In genomic region chr10:28311369-28311768, GRCm38 (mm10) we compare ENCODE assay signal across 25 mouse cellular contexts.
DNase-seq lines count a peak whose midpoint lies in the region; ATAC-seq and TF ChIP-seq lines count a peak whose summit lies in the region.
"Had no signal": no experiment of that assay in that cellular context is flagged by ENCODE, and none has a peak within 500 bp of the region (broad histone marks: within the 10 kb centered on the region; RNA-seq: fewer than 3 reads in every experiment).

No protein-coding gene starts in this region.

- no peaks in the 10 kb centered on the region for H3K36me3 ChIP-seq in stomach, embryonic 14.5 days (ENCODE audit: control insufficient read depth, insufficient read depth, low read length)
- H3K36me3 ChIP-seq in stomach, postnatal 0 days (ENCODE audit: control insufficient read depth, insufficient read depth, low read length), result no peaks in the 10 kb centered on the region
- no peaks in the 10 kb centered on the region for H3K36me3 ChIP-seq in embryonic facial prominence, embryonic 11.5 days (replicated peaks; ENCODE audit: control insufficient read depth, insufficient read depth, low read depth, low read length)
- no peaks in the 10 kb centered on the region for H3K36me3 ChIP-seq in forebrain, embryonic 10.5 days (replicated peaks)
- H3K36me3 ChIP-seq: heart, embryonic 13.5 days; liver, embryonic 15.5 days; lung, embryonic 15.5 days; midbrain, embryonic 10.5 days had no signal

- no peak overlapping the region for H3K9ac ChIP-seq in stomach, embryonic 14.5 days (replicated peaks; ENCODE audit: low read depth, low read length)
- H3K9ac ChIP-seq in stomach, postnatal 0 days (ENCODE audit: low read length), result no peak overlapping the region
- no peak overlapping the region for H3K9ac ChIP-seq in embryonic facial prominence, embryonic 11.5 days (replicated peaks; ENCODE audit: low read length)
- H3K9ac ChIP-seq: heart, embryonic 13.5 days; liver, embryonic 15.5 days; lung, embryonic 15.5 days had no signal

- peak; percentile 72; the same call in 1 of the 2 replicates for ATAC-seq in stomach, embryonic 14.5 days (ENCODE audit: insufficient number of reproducible peaks, insufficient read depth, low FRiP score, low read depth)
- ATAC-seq in stomach, postnatal 0 days (ENCODE audit: low FRiP score, low TSS enrichment), result no peak
- no peak; the same call in 1 of the 2 replicates for ATAC-seq in embryonic facial prominence, embryonic 11.5 days (replicated peaks; ENCODE audit: insufficient number of reproducible peaks, low FRiP score, low TSS enrichment, low read depth)
- ATAC-seq in erythroblast, adult 5-6 weeks (replicated peaks; ENCODE audit: low FRiP score, poor library complexity, severe bottlenecking), result no peak
- ATAC-seq: activated CD4-positive, CD25-positive, alpha-beta regulatory T cell, adult 4 months; forebrain, embryonic 16.5 days; hindbrain, postnatal 0 days had no signal

- no peak overlapping the region for H3K27ac ChIP-seq in stomach, embryonic 14.5 days (ENCODE audit: low read length)
- no peak overlapping the region for H3K27ac ChIP-seq in stomach, postnatal 0 days (replicated peaks)
- H3K27ac ChIP-seq in embryonic facial prominence, embryonic 11.5 days (replicated peaks; ENCODE audit: low read depth, low read length), result no peak overlapping the region
- H3K27ac ChIP-seq in forebrain, embryonic 10.5 days, result no peak overlapping the region
- H3K27ac ChIP-seq: heart, embryonic 13.5 days; hindbrain, postnatal 0 days; left cerebral cortex, adult 2 months; liver, embryonic 15.5 days; lung, embryonic 15.5 days; macrophage; midbrain, embryonic 10.5 days had no signal

- no peak overlapping the region for H3K4me2 ChIP-seq in stomach, embryonic 14.5 days (replicated peaks; ENCODE audit: low read depth, low read length)
- H3K4me2 ChIP-seq in stomach, postnatal 0 days (replicated peaks; ENCODE audit: low read depth), result no peak overlapping the region
- H3K4me2 ChIP-seq in embryonic facial prominence, embryonic 11.5 days (ENCODE audit: low read depth, low read length), result no peak overlapping the region
- H3K4me2 ChIP-seq: heart, embryonic 13.5 days; liver, embryonic 15.5 days; lung, embryonic 15.5 days had no signal

- TF ChIP-seq EP300 in stomach, postnatal 0 days (optimal IDR thresholded peaks at IDR 0.05), result no peak

- no peak overlapping the region for H3K4me3 ChIP-seq in stomach, embryonic 14.5 days (ENCODE audit: low read depth, low read length)
- H3K4me3 ChIP-seq in stomach, postnatal 0 days (ENCODE audit: low read depth, low read length), result no peak overlapping the region
- no peak overlapping the region for H3K4me3 ChIP-seq in embryonic facial prominence, embryonic 11.5 days (ENCODE audit: low read depth, low read length)
- H3K4me3 ChIP-seq in forebrain, embryonic 10.5 days, result no peak overlapping the region
- H3K4me3 ChIP-seq: heart, embryonic 13.5 days; left cerebral cortex, adult 2 months; liver, embryonic 15.5 days; lung, embryonic 15.5 days; midbrain, embryonic 10.5 days had no signal

- H3K4me1 ChIP-seq in stomach, embryonic 14.5 days (ENCODE audit: control insufficient read depth, insufficient read depth, low read length), result peaks cover 6% of the 10 kb centered on the region; the same call in 1 of the 2 replicates
- H3K4me1 ChIP-seq in stomach, postnatal 0 days (replicated peaks; ENCODE audit: control insufficient read depth, insufficient read depth), result no peaks in the 10 kb centered on the region
- H3K4me1 ChIP-seq in embryonic facial prominence, embryonic 11.5 days (ENCODE audit: control insufficient read depth, insufficient read depth, low read length), result no peaks in the 10 kb centered on the region
- peaks cover 6% of the 10 kb centered on the region for H3K4me1 ChIP-seq in forebrain, embryonic 10.5 days
- H3K4me1 ChIP-seq: liver, embryonic 15.5 days; lung, embryonic 15.5 days had no signal

- no peaks in the 10 kb centered on the region for H3K27me3 ChIP-seq in stomach, embryonic 14.5 days (ENCODE audit: control insufficient read depth, insufficient read depth, low read length)
- H3K27me3 ChIP-seq in stomach, postnatal 0 days (ENCODE audit: control insufficient read depth, insufficient read depth, low read length), result no peaks in the 10 kb centered on the region
- H3K27me3 ChIP-seq in embryonic facial prominence, embryonic 11.5 days (ENCODE audit: control insufficient read depth, insufficient read depth, low read length), result no peaks in the 10 kb centered on the region
- H3K27me3 ChIP-seq in forebrain, embryonic 10.5 days (ENCODE audit: poor library complexity, severe bottlenecking), result no peaks in the 10 kb centered on the region
- H3K27me3 ChIP-seq: heart, embryonic 13.5 days; liver, embryonic 15.5 days; lung, embryonic 15.5 days had no signal

- no peaks in the 10 kb centered on the region for H3K9me3 ChIP-seq in stomach, embryonic 14.5 days (ENCODE audit: control insufficient read depth, low read depth, low read length)
- no peaks in the 10 kb centered on the region for H3K9me3 ChIP-seq in stomach, postnatal 0 days (ENCODE audit: control insufficient read depth, low read length)
- H3K9me3 ChIP-seq in embryonic facial prominence, embryonic 11.5 days (replicated peaks; ENCODE audit: control insufficient read depth, low read length), result no peaks in the 10 kb centered on the region
- H3K9me3 ChIP-seq in forebrain, embryonic 10.5 days, result no peaks in the 10 kb centered on the region
- H3K9me3 ChIP-seq: heart, embryonic 13.5 days; liver, embryonic 15.5 days; lung, embryonic 15.5 days; midbrain, embryonic 10.5 days had no signal

- DNase-seq in stomach, postnatal 0 days (ENCODE audit: low spot score), result no peak
- peak; percentile 40 for DNase-seq in embryonic facial prominence, embryonic 11.5 days (ENCODE audit: low spot score)
- peak; percentile 48 for DNase-seq in kidney, postnatal 14 days
- peak; percentile 42 for DNase-seq in yolk sac, embryonic 10.5 days (ENCODE audit: low spot score)
- DNase-seq in cerebellum, postnatal 25 days, result no peak
- DNase-seq in forebrain, embryonic 10.5 days (ENCODE audit: extremely low spot score, low spot score), result no peak
- DNase-seq: adrenal gland, postnatal 10 days; cerebellum, adult 2 months; gastrocnemius, postnatal 14 days; heart, adult 11 months; heart, postnatal 14 days; layer of hippocampus, adult 9-11 months; liver; right cerebral cortex, adult 18-20 months had no signal

- no peak for TF ChIP-seq CTCF in stomach, postnatal 0 days (IDR thresholded peaks at IDR 0.05; ENCODE audit: low read depth)

- WGBS in stomach, embryonic 14.5 days, result 16% methylated on average over 1 of the region's 1 CpGs
- WGBS in stomach, postnatal 0 days, result 38% methylated on average over 1 of the region's 1 CpGs
- WGBS in embryonic facial prominence, embryonic 11.5 days, result 39% methylated on average over 1 of the region's 1 CpGs
- WGBS in forebrain, embryonic 10.5 days, result 80% methylated on average over 1 of the region's 1 CpGs

Comparison
In these comparisons a context has a peak if more than half of its experiments do, and no peak if none do; other contexts are left out.
1. DNase-seq: peak in embryonic facial prominence, embryonic 11.5 days (single experiment), kidney, postnatal 14 days (single experiment) and yolk sac, embryonic 10.5 days (single experiment); none in stomach, postnatal 0 days (single experiment), cerebellum, postnatal 25 days (0 of 2) and forebrain, embryonic 10.5 days (single experiment).